Mouse (Mus musculus): ENCODE measurements around the gene Dusp13. TPM values are rescaled to one million over a fixed set of nuclear protein-coding genes. Genes with fewer than 3 reads are reported as not detected.

The Dusp13 gene
- polyA plus RNA-seq, 1 experiment = not detected

DNA sequence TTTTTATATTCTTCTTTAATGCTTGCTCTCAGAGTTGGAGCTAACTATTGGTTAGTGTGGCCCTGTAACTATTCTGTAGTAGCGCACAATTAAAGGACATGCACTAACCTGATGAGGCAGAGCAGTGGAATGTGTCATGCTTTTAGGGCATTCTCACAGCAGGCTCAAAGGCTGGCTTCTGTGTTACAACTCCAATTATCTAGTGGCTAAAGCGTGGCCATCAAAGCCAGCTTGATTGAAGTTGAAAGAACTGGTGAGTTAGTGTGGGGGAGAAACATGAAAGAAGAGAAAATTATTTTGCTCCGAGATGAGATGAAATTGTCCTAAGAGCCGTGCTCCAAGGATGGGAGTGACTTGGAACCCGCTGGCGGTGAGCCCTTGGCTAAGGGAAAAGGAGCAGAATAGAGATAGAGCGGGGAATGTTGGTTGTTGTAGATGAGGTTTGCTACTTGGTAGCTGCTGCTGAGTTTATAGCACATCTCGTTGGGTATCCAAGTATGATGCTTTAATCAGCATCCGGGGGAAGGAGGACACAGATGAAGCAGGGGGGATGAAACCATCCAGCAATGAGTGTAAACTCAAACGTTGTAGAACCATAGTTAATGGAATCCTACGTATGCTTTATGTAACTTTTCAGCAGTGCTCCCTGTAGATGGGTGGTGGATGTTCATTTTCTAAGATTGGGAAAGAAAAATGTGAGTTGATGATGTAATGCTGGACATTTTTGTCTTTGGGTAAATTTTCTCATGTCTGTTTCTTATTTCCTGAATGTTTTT, 21.7 kb upstream of the Dusp13 start:
- peak overlapping the region; percentile 65; the same call in 1 of the 2 replicates for H3K27ac ChIP-seq (ENCODE audit: insufficient read depth, low read length)
- peaks cover 4% of the 10 kb centered on the region for H3K4me1 ChIP-seq (ENCODE audit: control insufficient read depth, insufficient read depth, low read length)
- TF ChIP-seq POLR2A (IDR thresholded peaks at IDR 0.05; ENCODE audit: low read depth, low read length) = no peak
- no peak for TF ChIP-seq CTCF (IDR thresholded peaks at IDR 0.05; ENCODE audit: borderline replicate concordance, insufficient read depth, low read length)
- no peak overlapping the region for H3K4me3 ChIP-seq (ENCODE audit: insufficient read depth, low read length)

DNA sequence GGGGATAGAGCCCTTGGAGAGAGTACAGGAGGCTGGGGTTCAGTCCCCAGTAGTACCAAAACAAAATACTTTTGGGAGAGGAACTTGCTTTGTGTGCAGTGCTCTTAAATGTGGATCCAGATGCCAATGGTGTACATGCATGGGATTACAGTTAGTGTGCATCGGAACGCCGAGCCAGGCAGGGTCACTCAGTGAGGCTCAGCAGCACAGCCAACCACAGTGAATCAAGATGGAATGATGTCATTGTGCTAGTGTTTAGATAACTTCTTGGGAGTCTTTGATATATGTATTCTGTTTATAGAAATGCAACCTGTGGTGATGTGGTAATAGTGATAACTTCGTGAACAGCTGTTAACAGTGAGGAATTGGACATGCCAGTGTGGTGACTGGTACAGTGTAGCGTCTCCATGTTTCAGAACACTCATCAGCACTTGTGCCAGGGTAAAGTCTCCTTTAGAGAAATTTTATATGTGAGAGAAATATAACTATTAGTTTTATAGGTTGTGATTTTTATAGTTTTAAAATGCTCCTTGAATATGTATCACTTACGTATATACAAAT, 15.5 kb upstream of the Dusp13 start:
- no peak overlapping the region for H3K4me3 ChIP-seq (ENCODE audit: insufficient read depth, low read length)
- TF ChIP-seq POLR2A (IDR thresholded peaks at IDR 0.05; ENCODE audit: low read depth, low read length) (no peak), CTCF (IDR thresholded peaks at IDR 0.05; ENCODE audit: borderline replicate concordance, insufficient read depth, low read length) (no peak)
- H3K27ac ChIP-seq (ENCODE audit: insufficient read depth, low read length) = no peak overlapping the region
- peaks cover 5% of the 10 kb centered on the region for H3K4me1 ChIP-seq (ENCODE audit: control insufficient read depth, insufficient read depth, low read length)

DNA sequence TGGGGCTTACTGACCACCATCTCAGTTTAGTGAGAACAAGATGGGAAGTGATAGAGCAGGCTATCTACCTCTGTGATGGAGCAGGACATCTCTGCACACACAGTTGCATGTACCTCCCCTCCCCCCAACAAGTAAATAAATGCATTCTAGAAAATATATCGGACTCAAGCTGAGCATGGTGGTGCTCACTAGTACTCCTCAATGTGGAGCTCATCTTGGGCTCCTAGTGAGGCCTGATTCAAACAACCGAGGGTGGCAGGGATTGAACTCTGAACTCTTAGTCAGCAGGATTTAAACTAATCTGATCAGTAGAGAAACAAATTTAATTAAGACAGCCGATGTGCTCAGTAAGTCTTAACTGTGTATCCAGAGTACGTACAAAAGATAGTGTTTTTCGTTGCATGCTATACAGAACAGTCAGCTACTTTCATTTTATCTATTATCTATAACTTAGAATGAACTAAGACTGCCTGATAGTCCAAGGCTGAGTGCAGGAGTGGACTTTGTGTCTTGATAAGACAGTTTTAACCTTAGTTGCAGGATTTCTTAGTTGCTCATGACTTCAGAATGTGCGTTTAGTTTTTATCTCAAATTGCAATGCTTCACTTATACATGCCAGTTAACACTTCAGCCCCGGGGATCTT, 14.9 kb upstream of the Dusp13 start:
- no peak for TF ChIP-seq POLR2A (IDR thresholded peaks at IDR 0.05; ENCODE audit: low read depth, low read length)
- TF ChIP-seq CTCF (IDR thresholded peaks at IDR 0.05; ENCODE audit: borderline replicate concordance, insufficient read depth, low read length) = no peak
- no peak overlapping the region for H3K4me3 ChIP-seq (ENCODE audit: insufficient read depth, low read length)
- H3K27ac ChIP-seq (ENCODE audit: insufficient read depth, low read length) = no peak overlapping the region
- H3K4me1 ChIP-seq (ENCODE audit: control insufficient read depth, insufficient read depth, low read length) = peaks cover 5% of the 10 kb centered on the region

- Histone ChIP-seq H3K4me1 (ENCODE audit: control insufficient read depth, insufficient read depth, low read length) (peaks cover 5% of the 10 kb centered on the region), H3K4me3 (ENCODE audit: insufficient read depth, low read length) (no peak overlapping the region), H3K27ac (ENCODE audit: insufficient read depth, low read length) (no peak overlapping the region)
- TF ChIP-seq CTCF (IDR thresholded peaks at IDR 0.05; ENCODE audit: borderline replicate concordance, insufficient read depth, low read length) (no peak), POLR2A (IDR thresholded peaks at IDR 0.05; ENCODE audit: low read depth, low read length) (no peak)
Observed at GRCm38 (mm10) chr14:21764646-21765045, 13.7 kb upstream of the Dusp13 start.

DNA sequence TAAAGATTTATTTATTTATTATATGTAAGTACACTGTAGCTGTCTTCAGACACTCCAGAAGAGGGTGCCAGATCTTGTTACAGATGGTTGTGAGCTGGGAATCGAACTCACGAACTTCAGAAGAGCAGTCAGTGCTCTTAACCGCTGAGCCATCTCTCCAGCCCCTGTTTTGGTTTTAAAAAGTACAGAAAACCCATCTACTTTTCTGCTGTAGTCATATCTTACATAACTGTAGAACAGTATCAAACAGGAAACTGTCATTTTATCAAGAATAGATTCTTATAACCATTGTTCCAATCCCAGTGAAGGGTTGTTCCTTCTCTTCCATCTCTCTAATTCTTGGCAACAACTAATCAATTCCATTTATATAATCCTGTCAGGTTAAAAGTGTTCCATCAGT, 12.8 kb upstream of the Dusp13 start:
- TF ChIP-seq CTCF (IDR thresholded peaks at IDR 0.05; ENCODE audit: borderline replicate concordance, insufficient read depth, low read length) (no peak), POLR2A (IDR thresholded peaks at IDR 0.05; ENCODE audit: low read depth, low read length) (no peak)
- peaks cover 5% of the 10 kb centered on the region for H3K4me1 ChIP-seq (ENCODE audit: control insufficient read depth, insufficient read depth, low read length)
- H3K27ac ChIP-seq (ENCODE audit: insufficient read depth, low read length) = no peak overlapping the region
- no peak overlapping the region for H3K4me3 ChIP-seq (ENCODE audit: insufficient read depth, low read length)

DNA sequence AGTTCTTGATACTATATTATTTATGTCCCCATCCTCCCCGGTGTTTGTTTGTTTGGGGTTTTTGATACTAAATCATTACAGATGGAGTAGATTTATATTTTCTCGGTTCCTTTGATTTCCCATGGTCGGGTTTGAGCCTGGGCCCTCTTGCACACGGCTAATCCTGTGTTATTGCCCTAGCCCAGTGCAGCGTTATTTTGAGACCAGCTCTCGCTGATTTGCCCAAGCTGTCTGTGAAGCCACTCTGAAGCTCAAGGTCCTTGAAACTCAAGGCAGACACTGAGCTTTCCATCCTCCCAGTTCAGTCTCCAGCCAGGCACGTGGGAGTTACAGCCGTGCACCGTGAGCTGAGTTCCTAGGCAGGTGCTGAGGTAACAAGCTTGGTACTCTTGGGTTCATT, 10.6 kb upstream of the Dusp13 start:
- TF ChIP-seq POLR2A (IDR thresholded peaks at IDR 0.05; ENCODE audit: low read depth, low read length) (no peak), CTCF (IDR thresholded peaks at IDR 0.05; ENCODE audit: borderline replicate concordance, insufficient read depth, low read length) (no peak)
- no peak overlapping the region for H3K27ac ChIP-seq (ENCODE audit: insufficient read depth, low read length)

GRCm38 (mm10) chr14:21753367-21753766, 2.4 kb upstream of the Dusp13 start:
- Histone ChIP-seq H3K4me3 (ENCODE audit: insufficient read depth, low read length) (no peak overlapping the region), H3K4me1 (ENCODE audit: control insufficient read depth, insufficient read depth, low read length) (no peaks in the 10 kb centered on the region), H3K27ac (ENCODE audit: insufficient read depth, low read length) (no peak overlapping the region)
- TF ChIP-seq CTCF (IDR thresholded peaks at IDR 0.05; ENCODE audit: borderline replicate concordance, insufficient read depth, low read length) (no peak), POLR2A (IDR thresholded peaks at IDR 0.05; ENCODE audit: low read depth, low read length) (no peak)

More for the DNA sequence above, 10.6 kb upstream of the Dusp13 start:
- peaks cover 4% of the 10 kb centered on the region for H3K4me1 ChIP-seq (ENCODE audit: control insufficient read depth, insufficient read depth, low read length)
- H3K4me3 ChIP-seq (ENCODE audit: insufficient read depth, low read length) = no peak overlapping the region

GRCm38 (mm10) chr14:21752411-21752810, 1.4 kb upstream of the Dusp13 start:
- TF ChIP-seq CTCF (IDR thresholded peaks at IDR 0.05; ENCODE audit: borderline replicate concordance, insufficient read depth, low read length) = no peak
- no peak for TF ChIP-seq POLR2A (IDR thresholded peaks at IDR 0.05; ENCODE audit: low read depth, low read length)
- H3K27ac ChIP-seq (ENCODE audit: insufficient read depth, low read length) = no peak overlapping the region
- no peaks in the 10 kb centered on the region for H3K4me1 ChIP-seq (ENCODE audit: control insufficient read depth, insufficient read depth, low read length)
- H3K4me3 ChIP-seq (ENCODE audit: insufficient read depth, low read length) = no peak overlapping the region

- Histone ChIP-seq H3K27ac (ENCODE audit: insufficient read depth, low read length) (peak within 1 kb of the TSS; percentile 34), H3K4me1 (ENCODE audit: control insufficient read depth, insufficient read depth, low read length) (no peaks in the 10 kb centered on the region), H3K4me3 (ENCODE audit: insufficient read depth, low read length) (peak within 1 kb of the TSS; percentile 77)
- TF ChIP-seq POLR2A (IDR thresholded peaks at IDR 0.05; ENCODE audit: low read depth, low read length) (peak; percentile 73), CTCF (IDR thresholded peaks at IDR 0.05; ENCODE audit: borderline replicate concordance, insufficient read depth, low read length) (no peak)
Observed at GRCm38 (mm10) chr14:21750008-21750880, 737 bp downstream of the Dusp13 start, which contains the start of gene Samd8. Samd8 (plus strand) TSS chr14:21750531.

Measured in embryonic fibroblast, embryonic 13.5 days (primary cell).